Mouse (Mus musculus): ENCODE data around the gene Rad9b. TPM values are rescaled to one million over a fixed set of nuclear protein-coding genes. Genes with fewer than 3 reads are reported as not detected.

Gene Rad9b
- polyA plus RNA-seq, 1 experiment: 4.2 TPM

DNA sequence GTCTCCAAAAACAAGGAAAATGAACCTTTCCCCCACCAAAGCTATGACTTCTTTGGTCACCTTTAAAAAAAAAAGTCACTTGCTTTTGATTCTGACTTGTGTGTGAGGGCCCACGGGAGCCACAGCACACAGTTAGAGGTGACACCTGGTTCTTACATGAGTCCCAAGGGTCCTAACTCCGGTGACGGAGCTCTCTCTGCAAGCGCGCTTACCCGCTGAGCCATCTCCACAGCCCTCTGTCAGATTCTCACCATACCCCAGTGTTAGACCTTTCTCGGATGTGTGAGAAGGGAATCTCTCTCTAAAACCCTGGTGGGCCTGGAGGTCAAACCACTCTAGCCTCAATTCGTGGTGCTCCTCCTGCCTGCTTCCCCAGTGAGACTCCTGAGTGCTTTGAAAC lies 43.5 kb upstream of the Rad9b start:
- peak overlapping the region; percentile 74 for H3K27ac ChIP-seq (ENCODE audit: insufficient read depth, low read depth, low read length)
- TF ChIP-seq POLR2A (IDR thresholded peaks at IDR 0.05; ENCODE audit: low read depth, low read length): no peak
- no peak for TF ChIP-seq CTCF (conservative IDR thresholded peaks at IDR 0.05; ENCODE audit: insufficient read depth, insufficient read length, low read depth, low read length)
- H3K4me1 ChIP-seq (ENCODE audit: control insufficient read depth, insufficient read depth, low read length): peaks cover 15% of the 10 kb centered on the region
- DNase-seq: no peak
- no peaks in the 10 kb centered on the region; the same call in 1 of the 2 replicates for H3K36me3 ChIP-seq (ENCODE audit: control insufficient read depth, insufficient read depth, low read length)
- H3K4me3 ChIP-seq (ENCODE audit: insufficient read depth, low read depth, low read length): no peak overlapping the region
- H3K27me3 ChIP-seq (replicated peaks; ENCODE audit: control insufficient read depth, insufficient read depth, low read length): no peaks in the 10 kb centered on the region
- 83% methylated on average over 8 of the region's 8 CpGs for WGBS

DNA sequence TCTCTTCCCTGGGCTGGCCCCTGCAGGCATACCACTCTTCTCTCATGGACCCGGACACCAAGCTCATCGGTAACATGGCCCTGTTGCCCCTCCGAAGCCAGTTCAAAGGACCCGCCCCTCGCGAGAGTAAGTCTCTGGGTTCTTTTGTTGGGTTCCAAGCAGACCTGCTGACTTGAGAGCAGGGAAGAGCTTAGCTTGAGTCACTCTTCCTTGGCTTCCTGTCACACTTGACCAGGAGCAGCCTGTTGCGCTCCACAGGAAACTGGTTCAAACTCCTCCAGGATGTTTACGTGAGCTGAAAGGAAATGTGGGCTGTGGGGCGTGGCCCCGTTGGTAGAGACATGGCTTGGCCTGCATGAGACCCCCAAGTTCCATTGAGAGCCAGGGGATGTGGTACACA lies 42.8 kb upstream of the Rad9b start:
- Histone ChIP-seq H3K27ac (ENCODE audit: insufficient read depth, low read depth, low read length) (peak overlapping the region; percentile 86), H3K4me1 (ENCODE audit: control insufficient read depth, insufficient read depth, low read length) (peaks cover 11% of the 10 kb centered on the region), H3K36me3 (ENCODE audit: control insufficient read depth, insufficient read depth, low read length) (no peaks in the 10 kb centered on the region; the same call in 1 of the 2 replicates), H3K27me3 (replicated peaks; ENCODE audit: control insufficient read depth, insufficient read depth, low read length) (no peaks in the 10 kb centered on the region), H3K4me3 (ENCODE audit: insufficient read depth, low read depth, low read length) (peak overlapping the region; percentile 23; the same call in 1 of the 2 replicates)
- no peak for TF ChIP-seq POLR2A (IDR thresholded peaks at IDR 0.05; ENCODE audit: low read depth, low read length)
- TF ChIP-seq CTCF (conservative IDR thresholded peaks at IDR 0.05; ENCODE audit: insufficient read depth, insufficient read length, low read depth, low read length): no peak
- peak; percentile 83 for DNase-seq
- WGBS: 67% methylated on average over 10 of the region's 10 CpGs

DNA sequence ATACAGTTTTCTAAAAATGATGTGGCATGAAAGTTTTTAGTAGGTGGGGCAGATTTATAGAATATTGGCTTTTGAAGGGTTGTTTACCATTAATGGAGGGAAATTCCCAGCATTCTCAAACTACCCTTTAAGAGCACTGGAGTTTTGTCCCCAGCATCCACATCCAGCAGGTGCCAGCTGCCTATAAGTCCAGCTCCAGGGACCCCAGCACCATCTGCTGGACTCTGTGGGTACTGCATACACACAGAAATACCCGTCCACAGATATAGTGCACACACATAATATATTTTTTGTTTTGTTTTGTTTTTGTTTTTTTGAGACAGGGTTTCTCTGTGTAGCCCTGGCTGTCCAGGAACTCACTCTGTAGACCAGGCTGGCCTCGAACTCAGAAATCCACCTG lies 39.9 kb upstream of the Rad9b start:
- 37% methylated on average over 2 of the region's 2 CpGs for WGBS
- DNase-seq: peak; percentile 80
- peaks cover 8% of the 10 kb centered on the region for H3K4me1 ChIP-seq (ENCODE audit: control insufficient read depth, insufficient read depth, low read length)
- no peak overlapping the region for H3K4me3 ChIP-seq (ENCODE audit: insufficient read depth, low read depth, low read length)
- no peak overlapping the region for H3K27ac ChIP-seq (ENCODE audit: insufficient read depth, low read depth, low read length)
- no peaks in the 10 kb centered on the region; the same call in 1 of the 2 replicates for H3K36me3 ChIP-seq (ENCODE audit: control insufficient read depth, insufficient read depth, low read length)
- TF ChIP-seq POLR2A (IDR thresholded peaks at IDR 0.05; ENCODE audit: low read depth, low read length) (no peak), CTCF (conservative IDR thresholded peaks at IDR 0.05; ENCODE audit: insufficient read depth, insufficient read length, low read depth, low read length) (peak; percentile 81)
- H3K27me3 ChIP-seq (replicated peaks; ENCODE audit: control insufficient read depth, insufficient read depth, low read length): no peaks in the 10 kb centered on the region

DNA sequence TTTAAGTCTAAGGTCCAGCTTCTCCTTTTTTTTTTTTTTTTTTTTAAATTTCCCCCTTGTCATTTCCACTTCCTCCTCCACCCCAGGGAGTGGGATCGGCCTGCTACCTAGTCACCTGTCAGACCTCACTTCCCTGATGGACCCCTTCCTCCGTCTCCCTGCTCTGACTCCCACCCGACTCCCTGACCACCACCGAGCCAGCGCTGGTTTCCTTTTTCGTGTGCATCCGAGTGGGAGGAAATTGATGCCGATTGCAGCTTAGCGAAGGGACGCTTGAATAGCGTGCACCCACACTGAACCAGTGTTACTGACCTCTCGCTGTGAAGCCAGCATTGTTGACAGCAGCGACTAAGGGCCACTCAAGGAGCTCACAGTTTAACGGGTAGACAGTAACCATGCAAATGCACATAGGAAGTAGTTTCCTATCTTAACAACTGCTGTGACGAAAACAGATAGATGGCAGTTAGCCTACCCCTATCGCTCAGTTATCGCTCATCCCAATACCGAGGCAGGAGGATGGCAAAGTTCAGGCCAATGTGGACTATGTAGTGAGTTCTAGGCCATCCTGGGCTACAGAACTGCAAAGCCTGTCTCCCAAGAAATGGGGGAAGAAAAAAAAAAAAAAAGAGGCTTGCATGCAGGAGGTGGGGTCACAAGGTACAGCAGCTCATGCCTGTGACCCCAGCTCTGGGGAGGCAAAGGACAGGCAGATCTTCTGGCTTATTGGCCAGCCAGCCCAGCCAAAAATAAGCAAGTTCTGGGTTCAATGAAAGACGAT lies 38.4 kb upstream of the Rad9b start:
- WGBS: 7% methylated on average over 19 of the region's 19 CpGs
- H3K4me1 ChIP-seq (ENCODE audit: control insufficient read depth, insufficient read depth, low read length): peaks cover 8% of the 10 kb centered on the region
- peak; percentile 37 for DNase-seq

DNA sequence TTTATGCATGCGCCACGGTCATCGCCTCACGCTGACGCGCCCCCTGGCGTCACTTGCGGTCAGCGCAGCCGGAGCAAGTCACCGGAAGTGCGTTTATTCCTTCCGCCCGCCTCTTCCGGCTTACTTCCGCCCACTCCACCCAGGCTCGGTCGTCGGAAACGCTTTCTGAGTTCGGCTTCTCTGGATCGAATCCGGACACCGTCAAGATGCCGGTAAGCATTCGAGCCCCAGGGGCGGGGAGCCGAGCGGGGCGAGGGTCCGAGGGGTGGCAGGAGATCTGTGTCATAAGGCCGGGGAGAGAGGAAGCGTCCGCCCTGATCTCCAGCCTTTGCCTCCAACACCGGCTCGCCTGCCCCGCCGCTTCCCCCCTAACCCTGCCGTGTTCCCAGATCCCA lies 37.8 kb upstream of the Rad9b start, which contains the start of gene Arpc3:
Gene Arpc3, plus strand, starts transcription at position 93 of the 395 bp plus-strand sequence.
- peak; percentile 95 for DNase-seq
- H3K27ac ChIP-seq (ENCODE audit: insufficient read depth, low read depth, low read length): peak within 1 kb of the TSS; percentile 84
- under 1% methylated on average over 39 of the region's 39 CpGs for WGBS
- TF ChIP-seq CTCF (conservative IDR thresholded peaks at IDR 0.05; ENCODE audit: insufficient read depth, insufficient read length, low read depth, low read length) (peak; percentile 94), POLR2A (IDR thresholded peaks at IDR 0.05; ENCODE audit: low read depth, low read length) (peak; percentile 54)
- no peaks in the 10 kb centered on the region for H3K36me3 ChIP-seq (ENCODE audit: control insufficient read depth, insufficient read depth, low read length)
- no peaks in the 10 kb centered on the region for H3K27me3 ChIP-seq (replicated peaks; ENCODE audit: control insufficient read depth, insufficient read depth, low read length)
- peak within 1 kb of the TSS; percentile 98 for H3K4me3 ChIP-seq (ENCODE audit: insufficient read depth, low read depth, low read length)
- H3K4me1 ChIP-seq (ENCODE audit: control insufficient read depth, insufficient read depth, low read length): peaks cover 8% of the 10 kb centered on the region

More for the DNA sequence above, 38.4 kb upstream of the Rad9b start:
- Histone ChIP-seq H3K36me3 (ENCODE audit: control insufficient read depth, insufficient read depth, low read length) (no peaks in the 10 kb centered on the region), H3K27ac (ENCODE audit: insufficient read depth, low read depth, low read length) (peak overlapping the region; percentile 84), H3K27me3 (replicated peaks; ENCODE audit: control insufficient read depth, insufficient read depth, low read length) (no peaks in the 10 kb centered on the region), H3K4me3 (ENCODE audit: insufficient read depth, low read depth, low read length) (peak overlapping the region; percentile 98)
- no peak for TF ChIP-seq CTCF (conservative IDR thresholded peaks at IDR 0.05; ENCODE audit: insufficient read depth, insufficient read length, low read depth, low read length)
- no peak for TF ChIP-seq POLR2A (IDR thresholded peaks at IDR 0.05; ENCODE audit: low read depth, low read length)

DNA sequence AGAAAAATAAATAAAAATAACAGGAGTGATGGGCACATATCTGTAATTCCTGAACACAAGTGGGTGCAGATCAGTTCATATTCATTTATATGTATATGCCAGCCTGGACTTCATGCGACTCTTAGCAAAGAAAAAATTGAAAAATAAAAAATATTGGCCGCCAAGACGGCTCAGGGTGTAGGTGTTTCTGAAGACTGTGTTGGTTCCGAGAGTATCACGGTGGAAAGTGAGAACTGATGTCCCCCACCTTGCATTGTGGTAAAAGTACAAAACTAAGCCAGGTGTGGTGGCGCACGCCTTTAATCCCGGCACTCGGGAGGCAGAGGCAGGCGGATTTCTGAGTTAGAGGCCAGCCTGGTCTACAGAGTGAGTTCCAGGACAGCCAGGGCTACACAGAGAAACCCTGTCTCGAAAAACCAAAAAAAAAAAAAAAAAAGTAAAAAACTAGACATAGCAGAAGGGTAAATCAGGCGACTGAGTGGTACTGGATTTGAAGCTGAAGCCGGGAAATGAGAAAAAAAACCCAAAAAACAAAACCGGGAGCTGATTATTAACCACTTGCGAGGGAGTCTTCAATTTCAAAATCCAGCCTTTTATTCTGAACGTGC lies 37.2 kb upstream of the Rad9b start:
- no peak for DNase-seq
- Histone ChIP-seq H3K4me3 (ENCODE audit: insufficient read depth, low read depth, low read length) (no peak overlapping the region), H3K4me1 (ENCODE audit: control insufficient read depth, insufficient read depth, low read length) (peaks cover 8% of the 10 kb centered on the region), H3K27ac (ENCODE audit: insufficient read depth, low read depth, low read length) (no peak overlapping the region), H3K27me3 (replicated peaks; ENCODE audit: control insufficient read depth, insufficient read depth, low read length) (no peaks in the 10 kb centered on the region), H3K36me3 (ENCODE audit: control insufficient read depth, insufficient read depth, low read length) (no peaks in the 10 kb centered on the region)
- TF ChIP-seq POLR2A (IDR thresholded peaks at IDR 0.05; ENCODE audit: low read depth, low read length) (no peak), CTCF (conservative IDR thresholded peaks at IDR 0.05; ENCODE audit: insufficient read depth, insufficient read length, low read depth, low read length) (no peak)
- 50% methylated on average over 16 of the region's 16 CpGs for whole genome bisulfite sequencing

DNA sequence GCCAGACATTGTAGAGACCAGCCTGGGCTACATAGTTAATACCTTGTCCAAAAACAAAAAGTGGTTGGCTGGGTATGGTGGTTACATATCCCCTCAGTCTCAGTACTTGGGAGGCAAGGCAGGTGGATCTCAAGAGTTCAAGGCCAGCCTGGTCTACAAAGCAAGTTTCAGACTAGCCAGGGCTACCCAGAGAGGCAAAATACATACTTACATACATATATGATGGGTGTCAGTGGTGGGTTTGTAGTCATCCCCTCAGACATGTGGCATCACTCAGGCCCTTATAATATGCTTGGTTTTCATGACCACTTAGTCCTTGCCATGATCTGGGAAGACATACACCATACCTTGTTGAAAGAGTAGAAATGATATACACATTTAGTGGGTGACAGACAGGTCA lies 36.6 kb upstream of the Rad9b start:
- no peak for TF ChIP-seq POLR2A (IDR thresholded peaks at IDR 0.05; ENCODE audit: low read depth, low read length)
- TF ChIP-seq CTCF (conservative IDR thresholded peaks at IDR 0.05; ENCODE audit: insufficient read depth, insufficient read length, low read depth, low read length): no peak
- H3K27ac ChIP-seq (ENCODE audit: insufficient read depth, low read depth, low read length): no peak overlapping the region
- no peak for DNase-seq
- H3K4me1 ChIP-seq (ENCODE audit: control insufficient read depth, insufficient read depth, low read length): peaks cover 8% of the 10 kb centered on the region
- H3K36me3 ChIP-seq (ENCODE audit: control insufficient read depth, insufficient read depth, low read length): no peaks in the 10 kb centered on the region
- no peak overlapping the region for H3K4me3 ChIP-seq (ENCODE audit: insufficient read depth, low read depth, low read length)
- H3K27me3 ChIP-seq (replicated peaks; ENCODE audit: control insufficient read depth, insufficient read depth, low read length): no peaks in the 10 kb centered on the region

Data from kidney, adult 2 months (tissue).